Mouse (Mus musculus): ENCODE data around the gene Tsc22d4. TPM values are rescaled to one million over a fixed set of nuclear protein-coding genes. Genes with fewer than 3 reads are reported as not detected.
"Not testable (repeated sequence)": the region's sequence is repeated elsewhere in the genome, so short reads cannot be mapped to it uniquely, and the experiment has no call there.

The Tsc22d4 gene
- polyA plus RNA-seq, 1 experiment from 2014 or later, result 189 TPM

DNA sequence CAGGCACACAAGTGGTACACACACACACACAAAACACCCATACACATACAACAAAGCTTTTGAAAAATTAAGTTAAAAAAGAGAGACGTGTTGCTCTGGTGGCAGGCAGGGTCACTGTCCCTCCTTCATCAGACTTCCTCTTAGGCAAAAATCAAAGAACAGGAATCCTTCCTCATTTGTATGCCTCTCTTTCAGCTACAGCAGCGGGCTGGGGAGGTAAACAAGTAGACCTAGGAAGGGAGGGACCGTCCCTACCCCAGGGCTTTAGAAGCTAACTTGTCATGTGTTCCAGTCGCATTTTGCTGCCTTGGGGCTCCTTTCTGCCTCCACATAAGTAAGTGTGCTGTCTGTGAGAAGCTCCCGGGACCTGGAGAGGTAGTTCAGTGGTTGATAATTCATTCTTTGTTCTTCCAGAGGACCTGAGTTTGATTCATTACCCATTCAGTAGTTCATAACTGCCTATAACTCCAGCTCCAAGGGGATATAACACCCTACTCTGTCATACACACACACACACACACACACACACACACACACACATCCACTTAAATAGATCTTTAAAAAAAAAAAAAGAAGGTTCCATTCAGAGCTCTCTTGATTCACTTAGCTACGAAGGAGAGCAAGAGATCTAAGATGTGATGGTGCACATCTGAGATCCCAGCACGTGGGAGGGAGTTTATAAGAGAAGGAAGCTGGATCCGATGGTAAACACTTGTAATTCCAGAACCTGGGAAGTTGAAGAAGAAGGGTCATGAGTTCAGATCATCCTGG, 27.3 kb upstream of the Tsc22d4 start:
- H3K4me1 ChIP-seq (ENCODE audit: control insufficient read depth, insufficient read depth, low read length), result peaks cover 16% of the 10 kb centered on the region
- H3K27me3 ChIP-seq (ENCODE audit: control insufficient read depth, insufficient read depth, low read length), result no peaks in the 10 kb centered on the region; the same call in 1 of the 2 replicates
- H3K9ac ChIP-seq (ENCODE audit: low read length), result no peak overlapping the region
- no peaks in the 10 kb centered on the region for H3K36me3 ChIP-seq (ENCODE audit: control insufficient read depth, insufficient read depth)
- H3K9me3 ChIP-seq (replicated peaks; ENCODE audit: control insufficient read depth, low read length), result no peaks in the 10 kb centered on the region
- H3K27ac ChIP-seq (ENCODE audit: low read length), result no peak overlapping the region
- no peak overlapping the region for H3K4me3 ChIP-seq (ENCODE audit: low read length)
- WGBS, result 60% methylated on average over 8 of the region's 8 CpGs
- no peak overlapping the region for H3K4me2 ChIP-seq (ENCODE audit: low read depth, low read length)
- no peak for ATAC-seq (replicated peaks; ENCODE audit: extremely low read depth, insufficient read depth, low FRiP score)

DNA sequence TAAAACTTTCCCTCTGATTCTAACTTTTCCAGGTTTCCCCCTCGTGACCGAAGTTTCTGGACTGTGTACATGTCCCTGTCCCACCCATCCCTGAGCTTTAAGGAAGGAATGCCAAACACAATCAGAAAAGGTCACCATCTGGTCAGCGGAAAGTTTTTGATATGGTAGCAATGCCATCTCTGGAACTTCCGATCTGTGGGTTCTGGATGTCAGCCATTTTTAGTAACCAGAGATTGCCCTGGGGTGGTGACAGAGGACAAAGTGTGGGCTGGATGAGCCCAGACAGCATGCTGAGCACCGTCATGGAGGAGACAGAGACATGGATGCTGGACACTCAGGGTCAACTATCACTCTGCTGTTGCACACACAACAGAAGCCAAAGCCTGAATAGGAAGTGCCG, 26.4 kb upstream of the Tsc22d4 start:
- Histone ChIP-seq H3K36me3 (ENCODE audit: control insufficient read depth, insufficient read depth) (no peaks in the 10 kb centered on the region), H3K27me3 (ENCODE audit: control insufficient read depth, insufficient read depth, low read length) (no peaks in the 10 kb centered on the region; the same call in 1 of the 2 replicates), H3K4me3 (ENCODE audit: low read length) (no peak overlapping the region), H3K9ac (ENCODE audit: low read length) (no peak overlapping the region), H3K4me2 (ENCODE audit: low read depth, low read length) (peak overlapping the region; percentile 0; the same call in 1 of the 2 replicates), H3K9me3 (replicated peaks; ENCODE audit: control insufficient read depth, low read length) (no peaks in the 10 kb centered on the region), H3K27ac (ENCODE audit: low read length) (peak overlapping the region; percentile 51; the same call in 1 of the 2 replicates), H3K4me1 (ENCODE audit: control insufficient read depth, insufficient read depth, low read length) (peaks cover 16% of the 10 kb centered on the region)
- 33% methylated on average over 6 of the region's 6 CpGs for WGBS
- peak; percentile 53; the same call in 1 of the 2 replicates for ATAC-seq (replicated peaks; ENCODE audit: extremely low read depth, insufficient read depth, low FRiP score)

DNA sequence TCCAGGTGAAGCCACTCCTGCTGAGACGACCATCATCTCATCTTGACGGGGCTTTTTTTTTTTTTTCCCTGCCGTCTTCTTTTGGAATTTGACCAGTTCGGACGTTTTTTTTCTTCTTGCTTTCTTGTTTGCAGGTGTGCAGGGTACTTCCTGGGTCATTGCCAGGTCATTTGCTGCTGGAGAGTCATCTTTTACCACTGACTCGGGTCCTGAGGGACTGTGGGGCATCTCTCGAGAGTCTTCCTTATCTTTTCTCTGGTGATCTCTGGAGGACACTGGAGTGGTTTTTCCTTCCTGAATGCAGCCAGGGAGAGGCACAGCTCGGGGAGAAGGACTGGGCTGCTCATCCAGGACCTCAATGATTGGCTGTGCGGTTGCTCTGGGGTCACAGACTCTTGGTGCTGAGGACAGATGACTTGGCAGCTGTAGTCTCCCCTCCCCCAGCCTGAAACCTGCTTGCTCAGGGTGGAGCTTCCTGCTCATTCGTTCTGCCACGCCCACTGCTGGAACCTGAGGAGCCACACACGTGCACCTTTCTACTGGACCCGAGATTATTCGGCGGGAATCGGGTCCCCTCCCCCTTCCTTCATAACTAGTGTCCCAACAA, 24.9 kb upstream of the Tsc22d4 start:
- Histone ChIP-seq H3K4me2 (ENCODE audit: low read depth, low read length) (peak overlapping the region; percentile 54), H3K4me1 (ENCODE audit: control insufficient read depth, insufficient read depth, low read length) (peaks cover 14% of the 10 kb centered on the region), H3K4me3 (ENCODE audit: low read length) (0 out of 2 replicates have a peak overlapping the region, but pooled peaks have one; percentile 6)
- H3K27ac ChIP-seq (ENCODE audit: low read length); H3K9me3 ChIP-seq (replicated peaks; ENCODE audit: control insufficient read depth, low read length); H3K36me3 ChIP-seq (ENCODE audit: control insufficient read depth, insufficient read depth); H3K27me3 ChIP-seq (ENCODE audit: control insufficient read depth, insufficient read depth, low read length); H3K9ac ChIP-seq (ENCODE audit: low read length): not testable (repeated sequence)
- 19% methylated on average over 9 of the region's 16 CpGs for WGBS
- peak; percentile 59 for ATAC-seq (replicated peaks; ENCODE audit: extremely low read depth, insufficient read depth, low FRiP score)

GRCm38 (mm10) chr5:137723840-137724239, 21.7 kb upstream of the Tsc22d4 start:
- peaks cover 11% of the 10 kb centered on the region for H3K4me1 ChIP-seq (ENCODE audit: control insufficient read depth, insufficient read depth, low read length)
- 81% methylated on average over 5 of the region's 5 CpGs for WGBS
- H3K27me3 ChIP-seq (ENCODE audit: control insufficient read depth, insufficient read depth, low read length), result no peaks in the 10 kb centered on the region; the same call in 1 of the 2 replicates
- no peak for ATAC-seq (replicated peaks; ENCODE audit: extremely low read depth, insufficient read depth, low FRiP score)
- no peak overlapping the region for H3K4me2 ChIP-seq (ENCODE audit: low read depth, low read length)
- no peak overlapping the region for H3K4me3 ChIP-seq (ENCODE audit: low read length)
- no peak overlapping the region for H3K9ac ChIP-seq (ENCODE audit: low read length)
- H3K27ac ChIP-seq (ENCODE audit: low read length), result no peak overlapping the region
- H3K9me3 ChIP-seq (replicated peaks; ENCODE audit: control insufficient read depth, low read length), result no peaks in the 10 kb centered on the region
- no peaks in the 10 kb centered on the region for H3K36me3 ChIP-seq (ENCODE audit: control insufficient read depth, insufficient read depth)

DNA sequence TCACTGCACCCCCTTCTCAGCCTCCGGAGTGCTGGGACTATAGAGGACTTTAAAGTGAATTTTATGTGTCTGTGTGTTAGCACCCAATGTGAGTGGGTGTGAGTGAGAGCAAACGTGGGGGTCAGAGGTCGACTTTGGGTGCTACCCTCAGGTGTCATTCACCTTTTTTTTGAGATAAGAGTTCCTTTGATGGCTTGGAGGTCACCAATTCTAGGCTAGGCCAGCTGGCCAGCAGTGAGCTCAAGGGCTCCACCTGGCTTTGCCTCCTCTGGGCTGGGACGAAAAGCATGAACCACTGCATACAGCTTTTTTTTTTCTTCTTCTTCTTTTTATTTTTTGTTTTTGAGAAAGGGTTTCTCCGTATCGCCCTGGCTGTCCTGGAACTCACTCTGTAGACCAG, 18.8 kb upstream of the Tsc22d4 start:
- ATAC-seq (replicated peaks; ENCODE audit: extremely low read depth, insufficient read depth, low FRiP score), result no peak
- WGBS, result 64% methylated on average over 6 of the region's 6 CpGs
- Histone ChIP-seq H3K36me3 (ENCODE audit: control insufficient read depth, insufficient read depth) (no peaks in the 10 kb centered on the region), H3K4me2 (ENCODE audit: low read depth, low read length) (no peak overlapping the region), H3K9me3 (replicated peaks; ENCODE audit: control insufficient read depth, low read length) (no peaks in the 10 kb centered on the region), H3K4me1 (ENCODE audit: control insufficient read depth, insufficient read depth, low read length) (no peaks in the 10 kb centered on the region), H3K4me3 (ENCODE audit: low read length) (no peak overlapping the region), H3K27ac (ENCODE audit: low read length) (no peak overlapping the region), H3K27me3 (ENCODE audit: control insufficient read depth, insufficient read depth, low read length) (no peaks in the 10 kb centered on the region; the same call in 1 of the 2 replicates), H3K9ac (ENCODE audit: low read length) (no peak overlapping the region)

DNA sequence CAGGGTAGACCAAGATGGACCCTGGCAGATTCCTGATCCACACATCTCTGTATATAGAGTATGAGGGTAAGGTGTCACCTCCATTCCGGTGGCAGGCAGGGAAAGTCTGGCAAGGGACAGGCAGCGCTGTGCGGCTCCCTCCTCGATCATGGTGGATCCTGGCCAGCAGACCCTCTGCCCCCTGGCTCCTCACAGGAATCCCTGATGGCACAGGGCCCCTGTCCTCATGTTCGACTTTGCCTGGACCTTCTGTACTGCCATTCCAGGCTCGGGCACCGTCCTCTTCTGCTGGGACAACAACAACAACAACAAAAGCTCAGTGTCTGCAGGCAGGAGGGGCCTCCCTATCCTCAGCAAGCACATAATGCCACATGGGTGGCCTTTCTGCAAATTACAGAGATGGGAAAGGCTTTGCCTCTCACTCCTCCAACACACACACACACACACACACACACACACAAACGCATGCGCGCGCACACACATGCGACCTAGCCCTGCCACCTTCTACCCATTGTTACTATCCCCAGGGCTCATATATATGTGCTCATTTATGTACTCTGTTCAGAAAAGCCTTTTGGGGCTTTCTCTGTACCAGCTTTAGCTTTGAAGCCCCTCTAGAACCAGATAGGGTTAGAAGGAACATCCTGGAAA, 11.8 kb upstream of the Tsc22d4 start:
- no peaks in the 10 kb centered on the region for H3K27me3 ChIP-seq (ENCODE audit: control insufficient read depth, insufficient read depth, low read length)
- no peak for ATAC-seq (replicated peaks; ENCODE audit: extremely low read depth, insufficient read depth, low FRiP score)
- no peaks in the 10 kb centered on the region; the same call in 1 of the 2 replicates for H3K36me3 ChIP-seq (ENCODE audit: control insufficient read depth, insufficient read depth)
- no peak overlapping the region for H3K4me2 ChIP-seq (ENCODE audit: low read depth, low read length)
- H3K9me3 ChIP-seq (replicated peaks; ENCODE audit: control insufficient read depth, low read length), result no peaks in the 10 kb centered on the region
- 92% methylated on average over 12 of the region's 12 CpGs for WGBS
- no peak overlapping the region for H3K9ac ChIP-seq (ENCODE audit: low read length)
- H3K4me1 ChIP-seq (ENCODE audit: control insufficient read depth, insufficient read depth, low read length), result no peaks in the 10 kb centered on the region
- no peak overlapping the region for H3K27ac ChIP-seq (ENCODE audit: low read length)
- no peak overlapping the region for H3K4me3 ChIP-seq (ENCODE audit: low read length)

- H3K36me3 ChIP-seq (ENCODE audit: control insufficient read depth, insufficient read depth), result no peaks in the 10 kb centered on the region; the same call in 1 of the 2 replicates
- H3K4me3 ChIP-seq (ENCODE audit: low read length), result no peak overlapping the region
- no peak overlapping the region for H3K4me2 ChIP-seq (ENCODE audit: low read depth, low read length)
- WGBS, result 78% methylated on average over 6 of the region's 6 CpGs
- no peaks in the 10 kb centered on the region for H3K27me3 ChIP-seq (ENCODE audit: control insufficient read depth, insufficient read depth, low read length)
- no peak overlapping the region for H3K27ac ChIP-seq (ENCODE audit: low read length)
- H3K9ac ChIP-seq (ENCODE audit: low read length), result no peak overlapping the region
- H3K4me1 ChIP-seq (ENCODE audit: control insufficient read depth, insufficient read depth, low read length), result no peaks in the 10 kb centered on the region; the same call in 1 of the 2 replicates
- ATAC-seq (replicated peaks; ENCODE audit: extremely low read depth, insufficient read depth, low FRiP score), result no peak
- H3K9me3 ChIP-seq (replicated peaks; ENCODE audit: control insufficient read depth, low read length), result no peaks in the 10 kb centered on the region
Measured at GRCm38 (mm10) chr5:137734289-137735061, 11.1 kb upstream of the Tsc22d4 start.

DNA sequence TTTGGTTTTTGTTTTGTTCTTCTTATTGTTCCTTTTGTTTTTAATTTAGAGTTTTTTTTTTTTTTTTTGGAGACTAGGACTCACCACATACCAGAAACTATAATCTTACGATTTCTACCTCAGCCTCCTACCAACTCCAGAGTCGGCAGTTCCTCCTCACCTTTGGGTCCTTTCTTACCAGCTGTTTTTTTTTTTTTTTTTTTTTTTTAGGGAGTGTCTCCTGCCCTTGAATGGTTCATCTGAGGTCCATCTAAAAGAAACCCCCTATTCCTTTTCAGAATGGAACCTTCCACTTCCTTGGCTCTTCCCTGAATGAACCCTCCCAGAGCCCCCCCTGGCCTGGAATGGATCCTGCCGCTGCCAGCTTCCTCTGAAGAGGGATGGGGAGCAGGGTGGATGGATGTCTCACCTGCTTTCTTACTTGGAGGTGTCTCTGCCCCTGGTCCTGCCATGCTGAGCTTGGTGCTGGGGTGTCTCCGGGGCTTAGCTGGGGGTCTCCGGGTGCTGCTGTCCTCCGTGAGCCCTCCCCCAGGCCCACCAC, 8.1 kb upstream of the Tsc22d4 start:
- H3K27me3 ChIP-seq (ENCODE audit: control insufficient read depth, insufficient read depth, low read length), result no peaks in the 10 kb centered on the region
- 77% methylated on average over 6 of the region's 6 CpGs for WGBS
- no peak for ATAC-seq (replicated peaks; ENCODE audit: extremely low read depth, insufficient read depth, low FRiP score)
- no peak overlapping the region for H3K4me3 ChIP-seq (ENCODE audit: low read length)
- H3K9me3 ChIP-seq (replicated peaks; ENCODE audit: control insufficient read depth, low read length), result no peaks in the 10 kb centered on the region
- peaks cover 6% of the 10 kb centered on the region; the same call in 1 of the 2 replicates for H3K4me1 ChIP-seq (ENCODE audit: control insufficient read depth, insufficient read depth, low read length)
- no peak overlapping the region for H3K9ac ChIP-seq (ENCODE audit: low read length)
- no peak overlapping the region for H3K27ac ChIP-seq (ENCODE audit: low read length)
- H3K4me2 ChIP-seq (ENCODE audit: low read depth, low read length), result no peak overlapping the region
- H3K36me3 ChIP-seq (ENCODE audit: control insufficient read depth, insufficient read depth), result no peaks in the 10 kb centered on the region; the same call in 1 of the 2 replicates

All from heart, embryonic 16.5 days (tissue).